Mouse (Mus musculus) liver, embryonic 14.5 days (tissue): ENCODE measurements around the gene Ptbp3. TPM values are rescaled to one million over a fixed set of nuclear protein-coding genes. Genes with fewer than 3 reads are reported as not detected.
"Not testable (repeated sequence)": the region's sequence is repeated elsewhere in the genome, so short reads cannot be mapped to it uniquely, and the experiment has no call there.

Source experiments
- ATAC-seq: fragments of 200-750 bp; cut with Nextera tagmentation; 2 replicates; pipeline ENCODE4 v1.8.0; 2017; ENCODE audit warnings: moderate number of reproducible peaks, mild to moderate bottlenecking, moderate library complexity; ENCODE audit not compliant: insufficient read depth
- DNase-seq, 3 experiments: peaks; one replicate each; pipeline ENCODE4 v3.0.0-alpha.2; 2012 to 2013; ENCODE audit warnings: low read depth in 3 of 3, low spot score in 3 of 3
- H3K27ac ChIP-seq: fragments of 300-500 bp; sonication (generic); 2 replicates; pipeline ENCODE4 v1.5.1; 2014; ENCODE audit warnings: moderate library complexity, mild to moderate bottlenecking, control low read depth, inconsistent platforms
- H3K27me3 ChIP-seq: fragments of 300-500 bp; sonication (generic); 2 replicates; pipeline ENCODE4 v1.6.1; 2014; ENCODE audit warnings: mild to moderate bottlenecking, low read length, moderate library complexity; ENCODE audit not compliant: control insufficient read depth, insufficient read depth
- H3K36me3 ChIP-seq: fragments of 300-500 bp; sonication (generic); replicated peaks from 2 replicates; pipeline ENCODE4 v1.6.1; 2014; ENCODE audit warnings: low read depth; ENCODE audit not compliant: control insufficient read depth, insufficient read depth
- H3K4me1 ChIP-seq, 2 experiments: fragments of 200-500 bp in 1 of 2; fragments of 300-500 bp in 1 of 2; sonication (generic) in 1 of 2; replicated peaks; 2 replicates each; pipeline ENCODE4 v1.6.1; 2012 to 2014; ENCODE audit warnings: antibody characterized with exemption in 1 of 2, inconsistent platforms in 1 of 2, low read length in 1 of 2; ENCODE audit not compliant: control insufficient read depth in 2 of 2, insufficient read depth in 2 of 2
- H3K4me2 ChIP-seq: fragments of 300-500 bp; sonication (generic); 2 replicates; pipeline ENCODE4 v1.6.1; 2014; ENCODE audit warnings: low read depth, mild to moderate bottlenecking, control low read depth, moderate library complexity
- H3K4me3 ChIP-seq, 2 experiments: fragments of 200-500 bp in 1 of 2; fragments of 300-500 bp in 1 of 2; sonication (generic) in 1 of 2; 2 replicates each; pipeline ENCODE4 v1.5.1; 2012 to 2014; ENCODE audit warnings: low read depth in 2 of 2, low read length in 2 of 2, mild to moderate bottlenecking in 2 of 2, control low read depth in 1 of 2, inconsistent platforms in 1 of 2, moderate library complexity in 1 of 2; ENCODE audit not compliant: insufficient read depth in 1 of 2
- H3K9ac ChIP-seq: fragments of 300-500 bp; sonication (generic); replicated peaks from 2 replicates; pipeline ENCODE4 v1.6.1; 2014; ENCODE audit warnings: mild to moderate bottlenecking, control low read depth, moderate library complexity
- H3K9me3 ChIP-seq: fragments of 300-500 bp; sonication (generic); 2 replicates; pipeline ENCODE4 v1.6.1; 2016; ENCODE audit warnings: low read length, mixed read lengths; ENCODE audit not compliant: control insufficient read depth
- CTCF ChIP-seq: IDR thresholded peaks from 2 replicates; pipeline ENCODE4 v1.5.1; 2016; ENCODE audit warnings: antibody characterized with exemption, low read depth, control low read depth
- EP300 ChIP-seq: IDR thresholded peaks from 2 replicates; pipeline ENCODE4 v1.6.1; 2016; ENCODE audit warnings: antibody characterized with exemption, low read depth
- WGBS: fragments of 180-500 bp; shearing (Covaris S2); extraction: QIAGEN DNeasy Blood & Tissue Kit; methylation state at CpG from one replicate; pipeline ENCODE4 v1.1.7; 2014; ENCODE audit not compliant: insufficient replicate concordance; 5-methylcytosine and 5-hydroxymethylcytosine counted together
- polyA plus RNA-seq, 2 experiments: library from polyadenylated mRNA; depleted of rRNA in 1 of 2; stranded (reverse) in 1 of 2; unstranded in 1 of 2; fragments of >200 nt; fragmentation: Nextera tagmentation in 1 of 2; extraction: Ambion mirVana in 1 of 2; gene quantifications; 2 replicates each; pipeline versions ENCODE4 v1.2.1 to v1.2.3; 2012 to 2014

The Ptbp3 gene
- polyA plus RNA-seq, 2 experiments = 26.6 to 64.7 TPM

DNA sequence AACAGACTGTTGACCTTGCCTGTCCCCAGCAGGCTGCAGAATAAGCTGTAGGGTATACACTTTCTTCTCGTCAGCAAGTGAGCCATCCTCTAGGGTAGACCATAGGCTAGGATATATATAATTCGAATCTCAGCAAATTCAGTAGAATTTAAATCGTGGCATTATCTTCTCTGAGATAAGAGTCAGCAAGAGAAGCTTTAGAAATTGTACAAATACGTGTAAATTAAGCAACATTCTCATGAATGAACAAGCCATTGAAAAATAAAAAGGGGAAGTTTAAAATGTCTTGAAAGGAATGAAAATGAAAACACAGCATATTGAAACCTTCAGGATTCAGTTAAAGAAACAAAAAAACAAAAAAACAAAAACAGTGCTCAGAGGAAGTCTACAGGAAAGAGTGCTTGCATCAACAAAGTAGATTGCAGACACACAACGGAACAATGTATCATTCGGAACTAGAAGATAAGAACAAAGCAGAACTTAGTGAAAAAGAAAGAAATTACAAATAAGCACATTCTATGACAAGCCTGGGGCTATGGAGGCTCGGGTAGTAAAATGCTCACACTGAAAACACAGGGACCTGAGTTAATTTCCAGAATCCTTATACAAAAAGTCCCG is 16.5 kb upstream of the Ptbp3 start:
- H3K9me3 ChIP-seq = no peaks in the 10 kb centered on the region
- H3K4me1 ChIP-seq = peaks cover 7 to 9% of the 10 kb centered on the region in 2 experiments
- no peaks in the 10 kb centered on the region for H3K36me3 ChIP-seq
- no peak overlapping the region for H3K4me3 ChIP-seq
- TF ChIP-seq CTCF (no peak), EP300 (no peak)
- ATAC-seq (no peak), DNase-seq (no peak)
- H3K27ac ChIP-seq = no peak overlapping the region
- H3K9ac ChIP-seq = no peak overlapping the region
- H3K27me3 ChIP-seq = no peaks in the 10 kb centered on the region; the same call in 1 of the 2 replicates
- WGBS = 17% methylated on average over 8 of the region's 8 CpGs
- H3K4me2 ChIP-seq = no peak overlapping the region

- Histone ChIP-seq H3K4me2 (no peak overlapping the region), H3K36me3 (no peaks in the 10 kb centered on the region), H3K4me3 (no peak overlapping the region), H3K4me1 (peaks cover 7% of the 10 kb centered on the region in 2 experiments), H3K27ac (no peak overlapping the region), H3K27me3 (no peaks in the 10 kb centered on the region; the same call in 1 of the 2 replicates), H3K9me3 (no peaks in the 10 kb centered on the region), H3K9ac (no peak overlapping the region)
- DNase-seq (no peak), ATAC-seq (no peak)
- WGBS = 56% methylated on average over 3 of the region's 3 CpGs
- no peak for TF ChIP-seq CTCF
- no peak for TF ChIP-seq EP300
Measured at GRCm38 (mm10) chr4:59564128-59564527, 15.0 kb upstream of the Ptbp3 start.

DNA sequence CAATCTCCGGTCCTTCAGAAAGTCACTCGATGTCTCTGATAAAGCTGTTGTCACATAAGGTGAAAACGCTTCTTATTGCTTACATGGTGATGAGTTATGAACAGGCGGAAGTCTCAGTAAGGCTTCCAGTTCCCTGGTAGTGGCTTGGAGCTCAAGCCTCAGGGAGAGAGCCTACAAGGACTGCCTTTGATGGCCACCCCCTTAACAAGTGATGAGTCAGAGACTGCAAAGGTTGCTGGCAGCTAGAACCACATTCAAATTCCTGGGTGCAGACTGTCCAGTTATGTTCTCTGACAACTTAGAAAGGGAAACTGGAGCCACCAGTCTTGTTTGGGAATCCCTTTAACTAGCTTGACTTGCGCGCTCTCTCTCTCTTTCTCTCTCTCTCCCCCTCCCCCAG is 11.0 kb upstream of the Ptbp3 start:
- Histone ChIP-seq H3K27ac (no peak overlapping the region), H3K4me2 (no peak overlapping the region), H3K9ac (no peak overlapping the region), H3K4me1 (peaks cover 5 to 13% of the 10 kb centered on the region in 2 experiments), H3K27me3 (no peaks in the 10 kb centered on the region; the same call in 1 of the 2 replicates), H3K36me3 (no peaks in the 10 kb centered on the region), H3K9me3 (no peaks in the 10 kb centered on the region), H3K4me3 (no peak overlapping the region)
- 81% methylated on average over 6 of the region's 6 CpGs for WGBS
- no peak for DNase-seq
- TF ChIP-seq EP300 = no peak
- no peak for TF ChIP-seq CTCF
- no peak for ATAC-seq

GRCm38 (mm10) chr4:59558096-59558720 is 9.0 kb upstream of the Ptbp3 start:
- Histone ChIP-seq H3K9ac (no peak overlapping the region), H3K4me1 (peaks cover 9 to 18% of the 10 kb centered on the region in 2 experiments), H3K4me2 (no peak overlapping the region), H3K9me3 (no peaks in the 10 kb centered on the region), H3K36me3 (no peaks in the 10 kb centered on the region), H3K4me3 (no peak overlapping the region), H3K27ac (no peak overlapping the region), H3K27me3 (no peaks in the 10 kb centered on the region; the same call in 1 of the 2 replicates)
- ATAC-seq (peak; percentile 53; the same call in 1 of the 2 replicates), DNase-seq (no peak)
- WGBS = 52% methylated on average over 6 of the region's 6 CpGs
- no peak for TF ChIP-seq CTCF
- TF ChIP-seq EP300 = no peak

GRCm38 (mm10) chr4:59557343-59557742 is 8.2 kb upstream of the Ptbp3 start:
- 88% methylated on average over 4 of the region's 4 CpGs for WGBS
- H3K4me2 ChIP-seq, H3K27ac ChIP-seq, H3K9ac ChIP-seq, H3K9me3 ChIP-seq, H3K4me3 ChIP-seq, ATAC-seq, H3K36me3 ChIP-seq, H3K27me3 ChIP-seq, DNase-seq: not testable (repeated sequence)
- peaks cover 9 to 21% of the 10 kb centered on the region in 2 experiments for H3K4me1 ChIP-seq
